Mouse (Mus musculus) limb, embryonic 14.5 days (tissue): ENCODE measurements at regions not wholly inside any gene's neighbourhood (a gene's known extent, or its start where the extent isn't known, plus 50 kb on each side); places are given as distances from the start of the nearest gene placed in this dataset.

Source experiments
- ATAC-seq: fragments of 200-750 bp; cut with Nextera tagmentation; 2 replicates; pipeline ENCODE4 v1.8.0; 2017; ENCODE audit warnings: low read depth, moderate number of reproducible peaks, moderate TSS enrichment; ENCODE audit not compliant: low FRiP score
- DNase-seq: peaks from one replicate; pipeline ENCODE4 v3.0.0-alpha.2; 2015; ENCODE audit warnings: low spot score
- H3K27ac ChIP-seq: fragments of 300-500 bp; sonication (generic); replicated peaks from 2 replicates; pipeline ENCODE4 v1.5.1; 2014; ENCODE audit warnings: low read depth, mild to moderate bottlenecking, low read length, moderate library complexity, mixed read lengths
- H3K27me3 ChIP-seq: fragments of 300-500 bp; sonication (generic); 2 replicates; pipeline ENCODE4 v1.6.1; 2014; ENCODE audit warnings: low read length, mixed read lengths; ENCODE audit not compliant: control insufficient read depth, insufficient read depth
- H3K36me3 ChIP-seq: fragments of 300-500 bp; sonication (generic); 2 replicates; pipeline ENCODE4 v1.6.1; 2014; ENCODE audit warnings: mild to moderate bottlenecking, low read length, moderate library complexity, mixed read lengths; ENCODE audit not compliant: control insufficient read depth, insufficient read depth
- H3K4me1 ChIP-seq: fragments of 300-500 bp; sonication (generic); 2 replicates; pipeline ENCODE4 v1.6.1; 2014; ENCODE audit warnings: antibody characterized with exemption, low read length, mixed read lengths; ENCODE audit not compliant: control insufficient read depth, insufficient read depth
- H3K4me2 ChIP-seq: fragments of 300-500 bp; sonication (generic); replicated peaks from 2 replicates; pipeline ENCODE4 v1.6.1; 2014; ENCODE audit warnings: low read depth, mild to moderate bottlenecking, low read length, moderate library complexity; ENCODE audit not compliant: severe bottlenecking
- H3K4me3 ChIP-seq: fragments of 300-500 bp; sonication (generic); replicated peaks from 2 replicates; pipeline ENCODE4 v1.5.1; 2014; ENCODE audit warnings: low read length
- H3K9ac ChIP-seq: fragments of 300-500 bp; sonication (generic); 2 replicates; pipeline ENCODE4 v1.6.1; 2014; ENCODE audit warnings: mild to moderate bottlenecking, low read depth, low read length, moderate library complexity; ENCODE audit not compliant: severe bottlenecking
- H3K9me3 ChIP-seq: fragments of 300-500 bp; sonication (generic); 2 replicates; pipeline ENCODE4 v1.6.1; 2016; ENCODE audit warnings: low read length; ENCODE audit not compliant: control insufficient read depth
- POLR2A ChIP-seq: fragments of 200-500 bp; IDR thresholded peaks from 2 replicates; pipeline ENCODE4 v1.8.0; 2012; ENCODE audit warnings: inconsistent platforms, mild to moderate bottlenecking, moderate library complexity, borderline replicate concordance; ENCODE audit not compliant: insufficient read depth, insufficient read length; ENCODE audit errors: extremely low read depth
- WGBS: fragments of 180-500 bp; shearing (Covaris S2); extraction: QIAGEN DNeasy Blood & Tissue Kit; methylation state at CpG from one replicate; pipeline ENCODE4 v1.1.7; 2014; 5-methylcytosine and 5-hydroxymethylcytosine counted together

DNA sequence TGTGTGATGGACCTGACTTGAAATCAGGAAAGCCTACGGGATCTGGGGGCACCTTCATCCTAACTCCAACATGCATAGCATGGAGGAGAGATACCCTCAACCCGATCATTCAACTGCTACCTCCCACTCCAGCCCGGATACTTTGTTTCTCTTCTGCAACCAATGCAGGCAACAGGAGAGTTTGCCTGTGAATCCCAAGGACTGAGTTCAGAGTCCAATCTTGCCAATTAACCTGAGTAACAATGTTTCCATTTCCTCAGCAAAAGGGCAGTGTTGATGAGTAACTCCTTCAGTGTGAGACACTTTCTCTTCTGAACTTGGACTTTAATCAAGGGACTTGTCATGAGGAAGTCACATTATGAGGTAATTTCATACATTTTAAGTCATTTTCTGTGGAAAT, 129.1 kb upstream of the Gdf10 start:
- no peaks in the 10 kb centered on the region for H3K9me3 ChIP-seq
- H3K4me2 ChIP-seq: no peak overlapping the region
- H3K27me3 ChIP-seq: no peaks in the 10 kb centered on the region
- no peaks in the 10 kb centered on the region for H3K36me3 ChIP-seq
- WGBS: 69% methylated on average over 3 of the region's 3 CpGs
- no peak overlapping the region for H3K4me3 ChIP-seq
- ATAC-seq: no peak
- DNase-seq: no peak
- peaks cover 40% of the 10 kb centered on the region for H3K4me1 ChIP-seq
- TF ChIP-seq POLR2A: no peak
- H3K9ac ChIP-seq: no peak overlapping the region
- no peak overlapping the region for H3K27ac ChIP-seq

DNA sequence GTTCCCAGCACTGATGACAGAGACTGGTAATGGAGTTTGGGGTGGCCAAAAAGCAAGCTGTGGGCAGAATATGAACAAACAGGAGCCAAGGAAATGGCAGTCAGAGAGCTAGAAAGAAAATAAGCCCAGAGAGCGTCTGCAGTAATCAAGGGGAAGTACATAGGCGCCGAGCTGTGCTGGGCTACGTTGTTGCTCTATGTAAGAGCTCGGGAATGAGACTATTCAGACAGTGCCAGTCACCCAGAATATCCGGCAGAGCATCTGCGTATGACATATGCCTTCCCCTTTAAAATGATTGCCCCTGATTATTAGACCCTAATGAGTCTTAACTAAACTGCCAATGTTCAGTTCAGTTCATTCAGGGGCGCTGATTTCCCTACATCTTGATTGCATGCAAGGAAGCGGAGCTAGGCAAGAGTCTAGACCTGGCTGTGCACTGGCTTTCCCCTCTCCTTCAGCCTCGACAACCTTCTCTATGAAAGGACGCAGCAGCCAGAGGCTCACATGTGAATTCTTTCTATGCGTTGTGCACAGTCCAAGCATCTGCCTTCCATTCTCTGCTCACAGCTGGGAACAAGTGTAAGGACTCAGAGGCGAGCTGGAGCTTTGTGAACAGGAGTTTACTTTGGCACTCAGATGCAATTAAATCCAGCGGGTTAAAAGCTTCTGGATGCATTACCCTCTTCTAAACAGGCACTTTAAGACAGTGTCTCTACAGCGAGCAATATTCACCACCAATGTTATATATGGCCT, 125.7 kb upstream of the Gdf10 start:
- ATAC-seq: peak; percentile 86
- H3K4me1 ChIP-seq: peaks cover 40% of the 10 kb centered on the region
- peak overlapping the region; percentile 15; the same call in 1 of the 2 replicates for H3K4me2 ChIP-seq
- WGBS: 32% methylated on average over 15 of the region's 15 CpGs
- TF ChIP-seq POLR2A: no peak
- H3K27ac ChIP-seq: 0 out of 2 replicates have a peak overlapping the region, but pooled peaks have one; percentile 33
- H3K36me3 ChIP-seq: no peaks in the 10 kb centered on the region
- no peak overlapping the region for H3K9ac ChIP-seq
- H3K4me3 ChIP-seq: no peak overlapping the region
- H3K27me3 ChIP-seq: peaks cover 3% of the 10 kb centered on the region; the same call in 1 of the 2 replicates
- DNase-seq: peak; percentile 71
- no peaks in the 10 kb centered on the region for H3K9me3 ChIP-seq

DNA sequence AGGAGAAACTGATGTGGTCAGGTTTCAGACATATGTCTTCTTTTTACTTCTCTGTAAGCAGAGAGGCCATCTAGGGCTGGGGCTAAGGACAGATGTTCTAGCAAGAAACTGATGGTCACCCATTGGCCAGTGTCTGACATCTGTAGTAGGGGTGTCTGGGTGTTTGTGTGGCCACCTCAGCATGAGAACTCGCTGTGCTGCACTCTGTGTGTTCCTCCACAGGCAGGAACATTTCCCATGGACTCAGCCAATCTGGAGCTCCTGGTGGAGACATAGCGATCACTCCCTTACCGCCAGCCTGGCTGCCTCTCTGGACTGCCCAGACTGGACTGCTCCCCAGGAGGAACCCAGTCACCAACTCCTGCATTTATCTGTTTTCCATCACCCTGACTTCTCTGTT, 119.1 kb upstream of the Gdf10 start:
- Histone ChIP-seq H3K4me3 (no peak overlapping the region), H3K4me1 (peaks cover 16% of the 10 kb centered on the region), H3K4me2 (no peak overlapping the region), H3K36me3 (no peaks in the 10 kb centered on the region), H3K9me3 (no peaks in the 10 kb centered on the region), H3K9ac (no peak overlapping the region), H3K27me3 (peaks cover 3% of the 10 kb centered on the region; the same call in 1 of the 2 replicates), H3K27ac (no peak overlapping the region)
- TF ChIP-seq POLR2A: no peak
- no peak for DNase-seq
- WGBS: 69% methylated on average over 3 of the region's 3 CpGs
- ATAC-seq: no peak

DNA sequence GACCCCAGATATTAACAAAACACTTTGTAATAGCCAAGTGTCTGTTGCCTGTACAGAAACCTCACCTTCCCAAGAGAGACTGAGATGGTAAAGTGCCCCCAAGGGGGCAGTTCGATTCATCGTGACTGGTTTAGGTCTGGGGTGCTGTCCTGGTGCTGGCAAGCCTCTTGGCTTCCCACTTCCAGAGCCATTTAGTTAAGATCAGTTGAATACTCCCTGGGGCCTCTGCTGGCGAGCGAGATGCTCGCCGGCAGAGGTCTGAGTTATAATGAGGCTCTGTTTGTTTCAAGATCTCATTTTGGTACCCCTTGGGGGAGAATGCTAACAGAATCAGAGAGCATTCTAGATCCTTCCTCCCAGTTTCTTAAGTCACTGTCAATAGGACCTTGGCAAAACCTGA, 118.7 kb upstream of the Gdf10 start:
- Histone ChIP-seq H3K9ac (no peak overlapping the region), H3K4me3 (no peak overlapping the region), H3K27ac (no peak overlapping the region), H3K36me3 (no peaks in the 10 kb centered on the region), H3K27me3 (peaks cover 3% of the 10 kb centered on the region; the same call in 1 of the 2 replicates), H3K9me3 (no peaks in the 10 kb centered on the region), H3K4me1 (peaks cover 19% of the 10 kb centered on the region), H3K4me2 (no peak overlapping the region)
- 47% methylated on average over 6 of the region's 6 CpGs for WGBS
- no peak for DNase-seq
- no peak for TF ChIP-seq POLR2A
- no peak for ATAC-seq

DNA sequence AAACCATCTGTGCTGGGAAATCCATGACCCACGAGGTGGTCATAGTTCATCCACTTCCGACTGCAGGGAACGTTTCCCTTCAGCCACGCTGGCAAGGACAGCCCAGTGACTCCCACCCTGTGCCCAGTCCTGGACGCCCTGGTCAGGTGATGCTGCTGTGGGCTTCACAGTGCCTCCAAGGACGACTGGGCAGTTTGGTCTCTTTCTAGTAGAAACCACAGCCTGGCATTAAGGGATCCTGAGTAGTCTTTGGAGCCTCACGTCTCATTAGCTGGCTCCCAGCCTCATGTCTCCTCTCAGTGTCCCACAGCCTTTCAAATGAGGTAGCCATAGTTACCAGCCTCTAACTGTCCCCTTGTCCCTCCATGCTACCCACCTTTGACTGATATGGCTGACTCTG, 116.2 kb upstream of the Gdf10 start:
- DNase-seq: no peak
- TF ChIP-seq POLR2A: no peak
- Histone ChIP-seq H3K36me3 (no peaks in the 10 kb centered on the region), H3K4me1 (peaks cover 22% of the 10 kb centered on the region), H3K27me3 (no peaks in the 10 kb centered on the region), H3K4me3 (no peak overlapping the region), H3K27ac (no peak overlapping the region), H3K9me3 (no peaks in the 10 kb centered on the region), H3K4me2 (no peak overlapping the region), H3K9ac (no peak overlapping the region)
- 59% methylated on average over 7 of the region's 7 CpGs for WGBS
- no peak for ATAC-seq
